Mouse (Mus musculus) spleen, adult 12 weeks (tissue): ENCODE data around the gene Eya2.

Experiments
- DNase-seq: peaks from one replicate; pipeline ENCODE4 v3.0.0; 2022; ENCODE audit warnings: low spot score

Eya2 gene

GRCm38 (mm10) chr2:165717182-165718176 is 122.6 kb downstream of the Eya2 start:
- DNase-seq: no peak

DNA sequence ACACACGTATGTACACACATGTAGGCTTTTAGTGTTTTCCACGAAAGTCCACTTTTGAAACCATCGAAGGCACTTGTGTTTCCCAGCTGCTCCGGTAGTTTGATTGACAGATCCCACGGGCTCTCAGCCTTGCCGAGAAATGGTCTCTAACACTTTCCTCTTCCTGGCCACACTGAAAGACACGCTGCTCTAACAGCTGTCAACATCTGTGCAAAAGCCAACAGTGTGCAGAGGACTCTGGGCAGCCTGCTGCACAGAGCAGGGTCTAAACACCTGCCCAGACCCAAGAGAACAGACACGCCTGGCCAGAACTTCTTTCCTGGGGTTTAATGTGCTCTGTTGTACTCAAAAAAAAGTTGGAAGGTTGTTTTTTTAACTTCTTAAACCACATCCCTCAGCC is 124.5 kb downstream of the Eya2 start:
- DNase-seq: no peak

GRCm38 (mm10) chr2:165721941-165722340 is 127.1 kb downstream of the Eya2 start:
- no peak for DNase-seq

DNA sequence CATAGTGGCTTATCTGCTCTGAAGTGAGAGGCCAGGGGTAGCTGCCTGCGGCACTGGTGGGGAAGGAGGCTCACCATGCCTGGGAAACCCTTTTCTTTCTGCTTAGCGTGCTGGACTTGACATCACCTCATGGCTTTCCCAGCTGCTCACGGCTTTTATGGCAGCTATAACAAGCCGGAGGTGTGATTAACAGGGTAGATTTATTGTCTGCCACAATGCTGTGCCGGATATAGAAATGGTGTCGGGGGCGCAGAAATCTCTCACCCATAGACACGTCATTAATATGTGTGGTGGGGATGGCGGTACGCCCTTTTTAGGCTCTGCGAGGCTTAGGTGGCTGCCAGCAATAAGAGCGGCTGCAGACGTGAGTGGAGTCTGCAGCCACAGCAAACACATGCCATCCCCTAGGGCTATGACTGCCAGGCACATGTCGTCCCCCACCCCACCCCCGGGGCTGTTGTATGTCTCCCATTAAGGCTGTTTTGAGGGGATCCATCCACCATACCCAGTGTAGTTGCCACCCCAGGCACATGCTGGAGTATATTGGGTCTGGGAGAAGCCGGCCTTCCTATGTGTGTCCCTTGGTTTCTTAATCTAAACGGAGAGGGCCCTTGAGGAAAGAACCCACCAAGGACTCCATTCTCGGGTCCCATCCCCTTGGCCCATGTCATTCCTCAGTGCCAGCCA is 137.9 kb downstream of the Eya2 start:
- no peak for DNase-seq

- DNase-seq: no peak
Observed at GRCm38 (mm10) chr2:165733701-165734100, 138.9 kb downstream of the Eya2 start.

- no peak for DNase-seq
Observed at GRCm38 (mm10) chr2:165736297-165736696, 141.5 kb downstream of the Eya2 start.

DNA sequence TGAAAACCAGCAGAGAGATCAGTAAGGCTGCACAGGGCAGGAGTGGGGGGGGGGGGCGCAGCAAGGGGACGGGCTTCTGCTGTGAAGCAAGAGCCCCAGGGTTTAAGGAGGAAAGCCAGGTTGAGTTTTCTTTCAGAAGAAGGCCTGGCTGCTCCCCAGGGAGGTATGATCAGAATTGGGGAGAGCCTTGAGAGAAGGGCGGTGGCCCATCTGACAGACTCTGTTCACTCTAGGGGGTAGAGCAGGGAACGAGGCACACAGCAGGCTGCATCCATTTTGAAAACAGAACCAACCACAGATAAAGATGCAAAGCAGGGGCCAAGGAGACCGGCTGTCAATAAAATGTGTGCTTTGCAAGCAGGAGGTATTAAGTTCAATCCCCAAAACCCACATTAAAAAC is 145.5 kb downstream of the Eya2 start:
- DNase-seq: no peak

GRCm38 (mm10) chr2:165740982-165741381 is 146.2 kb downstream of the Eya2 start:
- no peak for DNase-seq

DNA sequence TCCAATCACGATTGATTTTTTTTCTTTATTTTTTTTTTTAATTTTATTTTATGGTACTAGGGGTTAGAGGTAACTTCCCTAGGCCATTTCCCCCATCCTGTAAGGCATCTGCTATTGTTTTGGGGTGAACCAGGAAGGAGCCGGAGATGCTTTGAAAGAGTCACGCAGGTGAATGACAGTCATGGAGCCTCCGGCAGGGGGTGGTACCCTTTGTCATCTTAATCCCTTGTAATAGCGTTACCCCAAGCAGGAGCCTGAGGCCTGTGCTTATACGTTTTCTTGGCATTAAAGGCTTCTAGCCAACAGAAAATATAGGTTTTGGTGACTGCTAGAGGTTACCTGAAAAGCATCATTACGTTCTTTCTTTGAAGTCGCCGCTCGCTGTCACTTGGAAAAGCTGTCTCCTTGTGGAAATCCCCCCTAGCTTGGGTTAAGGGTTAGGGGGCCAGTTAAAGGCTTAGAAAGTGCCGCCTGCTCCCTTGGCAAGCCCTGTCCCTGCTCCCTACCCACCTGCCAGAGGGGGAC is 146.8 kb downstream of the Eya2 start:
- DNase-seq: no peak

DNA sequence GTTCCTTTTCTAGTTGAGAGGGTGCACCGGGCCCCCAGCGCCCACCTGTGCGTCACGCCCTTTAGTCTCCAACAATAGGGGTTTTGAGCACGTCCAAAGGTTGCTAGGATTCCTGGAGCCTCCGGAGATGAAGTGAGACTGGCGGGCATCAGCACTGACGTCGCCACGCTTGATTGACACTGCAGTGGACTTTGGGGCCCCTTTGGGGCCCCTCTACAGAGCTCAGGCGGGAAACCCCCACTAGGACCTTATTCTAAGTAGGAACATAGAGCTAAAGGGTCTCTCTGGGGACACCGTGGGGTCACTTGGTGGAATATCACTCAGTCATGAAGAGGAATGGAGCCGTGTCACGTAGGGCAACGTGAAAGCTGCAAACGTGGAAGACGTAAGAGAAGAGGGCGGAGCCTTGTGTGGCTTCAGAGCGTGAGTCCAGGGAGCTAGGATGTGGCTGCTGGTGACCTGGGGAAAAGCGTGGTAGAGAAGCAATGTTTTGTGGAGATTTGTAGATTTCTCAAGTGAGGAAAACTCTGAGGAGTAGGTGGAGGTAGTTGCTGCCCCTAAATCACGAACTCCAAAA is 147.5 kb downstream of the Eya2 start:
- no peak for DNase-seq

GRCm38 (mm10) chr2:165745306-165746098 is 150.7 kb downstream of the Eya2 start:
- no peak for DNase-seq

- no peak for DNase-seq
Observed at GRCm38 (mm10) chr2:165747975-165748374, 153.1 kb downstream of the Eya2 start.

DNA sequence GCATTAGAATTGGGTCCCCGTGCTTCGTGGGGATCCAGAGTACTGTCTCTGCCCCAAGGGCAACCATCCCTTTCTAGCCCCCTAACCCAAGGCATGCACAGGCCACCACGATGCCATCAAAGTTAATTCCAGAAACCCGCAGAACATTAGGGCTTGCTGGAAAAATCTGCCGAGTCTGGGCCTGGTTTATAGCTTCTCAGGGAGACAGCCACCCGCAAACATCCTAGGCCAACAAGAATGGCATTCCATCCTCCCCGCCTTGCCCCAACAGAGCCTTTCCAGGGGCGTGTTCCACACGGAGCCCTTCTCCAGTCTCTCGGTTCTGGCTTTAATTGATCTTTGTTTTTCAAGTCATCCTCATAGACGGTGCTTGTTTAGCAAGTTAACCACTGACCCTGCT is 153.6 kb downstream of the Eya2 start:
- DNase-seq: no peak

- no peak for DNase-seq
Observed at GRCm38 (mm10) chr2:165751068-165751467, 156.2 kb downstream of the Eya2 start.

- DNase-seq: no peak
Observed at GRCm38 (mm10) chr2:165752704-165753103, 157.9 kb downstream of the Eya2 start.

- DNase-seq: no peak
Observed at GRCm38 (mm10) chr2:165757799-165758198, 163.0 kb downstream of the Eya2 start.

DNA sequence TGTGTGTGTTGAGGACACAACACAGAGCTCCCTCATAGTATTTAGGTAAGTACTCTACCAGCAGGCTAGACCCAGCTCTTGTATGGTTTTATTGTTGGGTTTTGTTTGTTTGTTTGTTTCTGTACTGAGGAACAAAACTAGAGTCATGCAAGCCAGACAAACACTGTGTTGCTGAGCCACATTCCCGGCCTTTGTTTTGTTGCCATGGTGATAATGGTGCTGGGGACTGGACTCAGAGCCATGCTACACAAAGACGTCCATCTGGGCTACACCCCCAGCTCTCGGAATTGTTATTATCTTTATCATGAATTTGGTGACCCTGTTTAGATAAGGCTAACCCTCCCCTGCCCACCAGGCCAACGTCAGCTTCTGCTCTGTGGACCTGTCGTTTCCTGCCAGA is 163.7 kb downstream of the Eya2 start:
- no peak for DNase-seq

GRCm38 (mm10) chr2:165759421-165759985 is 164.7 kb downstream of the Eya2 start:
- no peak for DNase-seq

DNA sequence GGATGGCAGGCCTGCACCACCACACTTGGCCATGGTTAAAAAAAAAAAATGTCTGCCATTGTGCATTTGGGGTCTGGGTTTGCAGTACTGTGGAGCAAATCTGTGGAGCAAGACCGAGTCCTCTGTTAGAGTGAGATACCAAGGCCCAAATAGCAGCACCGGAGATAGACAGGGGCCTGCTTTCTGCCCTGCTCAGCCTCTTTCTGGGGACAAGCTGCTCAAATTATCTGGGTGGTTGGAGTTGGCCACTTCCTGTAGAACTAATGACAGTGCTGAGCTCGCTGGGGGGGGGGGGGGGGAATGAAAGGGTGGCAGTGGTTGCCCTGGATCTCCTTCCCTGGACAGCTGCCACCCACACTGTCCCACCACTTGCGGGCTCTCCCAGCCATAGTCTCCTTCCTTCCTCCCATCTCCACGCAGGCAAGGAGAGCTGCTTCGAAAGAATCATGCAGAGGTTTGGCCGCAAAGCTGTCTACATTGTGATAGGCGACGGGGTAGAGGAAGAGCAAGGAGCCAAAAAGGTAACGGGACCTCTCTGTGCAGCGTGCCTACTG is 174.1 kb downstream of the Eya2 start:
- DNase-seq: no peak

DNA sequence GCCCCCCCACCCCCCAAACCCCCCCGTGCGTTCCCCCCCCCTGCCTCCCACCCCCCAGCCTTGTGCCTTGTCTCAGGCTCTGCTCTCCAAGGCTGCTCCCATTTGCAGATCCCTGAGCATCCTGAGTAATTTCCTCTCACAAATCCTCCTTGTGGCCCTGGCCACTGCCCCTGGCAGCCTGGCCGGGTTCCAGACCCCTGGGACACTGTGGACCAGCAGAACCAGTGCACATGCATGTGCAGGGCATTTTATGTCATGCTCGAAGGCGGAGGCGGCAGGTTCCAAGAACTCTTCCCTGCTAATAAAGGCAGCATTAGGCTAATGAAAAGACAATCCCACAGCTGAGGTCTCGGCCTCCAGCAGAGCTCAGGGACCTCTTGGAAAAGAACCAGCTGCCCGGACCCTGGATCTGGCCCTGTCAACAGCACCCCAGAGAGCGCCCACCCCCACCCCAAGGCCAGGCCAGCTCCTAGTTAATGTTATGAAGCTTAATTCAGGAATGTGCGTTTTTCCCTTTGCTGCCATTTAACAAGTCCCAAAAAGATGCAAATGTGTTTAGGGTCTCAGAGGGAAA is 174.6 kb downstream of the Eya2 start:
- DNase-seq: no peak

- DNase-seq: peak; percentile 56
Observed at GRCm38 (mm10) chr2:165778927-165779326, 184.1 kb downstream of the Eya2 start.
